Mouse (Mus musculus) midbrain, embryonic 12.5 days (tissue): ENCODE data around the gene Arhgdig. TPM values are rescaled to one million over a fixed set of nuclear protein-coding genes. Genes with fewer than 3 reads are reported as not detected.
A peak's percentile ranks its signal among the peaks of the same experiment; 100 is the strongest.

Experiments used
- ATAC-seq: fragments of 200-750 bp; cut with Nextera tagmentation; 2 replicates; pipeline ENCODE4 v1.8.0; 2017; ENCODE audit warnings: low read depth, moderate TSS enrichment, moderate library complexity; ENCODE audit not compliant: low FRiP score
- H3K27ac ChIP-seq: fragments of 300-500 bp; sonication (generic); replicated peaks from 2 replicates; pipeline ENCODE4 v1.5.1; 2016; ENCODE audit warnings: mild to moderate bottlenecking
- H3K27me3 ChIP-seq: fragments of 300-500 bp; sonication (generic); 2 replicates; pipeline ENCODE4 v1.6.1; 2016; ENCODE audit warnings: mild to moderate bottlenecking
- H3K36me3 ChIP-seq: fragments of 300-500 bp; sonication (generic); 2 replicates; pipeline ENCODE4 v1.6.1; 2016
- H3K4me1 ChIP-seq: fragments of 300-500 bp; sonication (generic); 2 replicates; pipeline ENCODE4 v1.6.1; 2016
- H3K4me2 ChIP-seq: fragments of 300-500 bp; sonication (generic); replicated peaks from 2 replicates; pipeline ENCODE4 v1.6.1; 2016; ENCODE audit warnings: mild to moderate bottlenecking, moderate library complexity
- H3K4me3 ChIP-seq: fragments of 300-500 bp; sonication (generic); 2 replicates; pipeline ENCODE4 v1.5.1; 2016; ENCODE audit warnings: mild to moderate bottlenecking
- H3K9ac ChIP-seq: fragments of 300-500 bp; sonication (generic); replicated peaks from 2 replicates; pipeline ENCODE4 v1.6.1; 2016; ENCODE audit warnings: mild to moderate bottlenecking, moderate library complexity
- H3K9me3 ChIP-seq: fragments of 300-500 bp; sonication (generic); 2 replicates; pipeline ENCODE4 v1.6.1; 2016; ENCODE audit warnings: mild to moderate bottlenecking
- WGBS: fragments of 180-500 bp; shearing (Covaris S2); methylation state at CpG from one replicate; pipeline ENCODE4 v1.1.7; 2016; 5-methylcytosine and 5-hydroxymethylcytosine counted together
- polyA plus RNA-seq: library from polyadenylated mRNA; unstranded; fragments of >200 nt; fragmentation: Nextera tagmentation; extraction: Ambion mirVana; gene quantifications from 2 replicates; pipeline ENCODE4 v1.2.1, GENCODE M21; 2016

The Arhgdig gene
- polyA plus RNA-seq, 1 experiment from 2014 or later, result 5.8 TPM

GRCm38 (mm10) chr17:26235077-26235815, 27.7 kb upstream of the Arhgdig start:
- no peak for ATAC-seq
- Histone ChIP-seq H3K9ac (no peak overlapping the region), H3K27me3 (no peaks in the 10 kb centered on the region), H3K4me1 (peaks cover 12% of the 10 kb centered on the region; the same call in 1 of the 2 replicates), H3K4me3 (no peak overlapping the region), H3K9me3 (no peaks in the 10 kb centered on the region), H3K36me3 (no peaks in the 10 kb centered on the region), H3K4me2 (no peak overlapping the region), H3K27ac (peak overlapping the region; percentile 32)
- 69% methylated on average over 13 of the region's 13 CpGs for WGBS

GRCm38 (mm10) chr17:26234386-26234785, 26.8 kb upstream of the Arhgdig start:
- Histone ChIP-seq H3K4me3 (no peak overlapping the region), H3K27ac (no peak overlapping the region), H3K9me3 (no peaks in the 10 kb centered on the region), H3K36me3 (no peaks in the 10 kb centered on the region), H3K9ac (no peak overlapping the region), H3K27me3 (no peaks in the 10 kb centered on the region), H3K4me2 (no peak overlapping the region), H3K4me1 (peaks cover 12% of the 10 kb centered on the region; the same call in 1 of the 2 replicates)
- ATAC-seq, result no peak
- 92% methylated on average over 8 of the region's 8 CpGs for WGBS

- no peak overlapping the region for H3K9ac ChIP-seq
- H3K4me3 ChIP-seq, result no peak overlapping the region
- 73% methylated on average over 8 of the region's 8 CpGs for WGBS
- H3K9me3 ChIP-seq, result no peaks in the 10 kb centered on the region
- no peak overlapping the region for H3K27ac ChIP-seq
- no peak overlapping the region for H3K4me2 ChIP-seq
- H3K27me3 ChIP-seq, result no peaks in the 10 kb centered on the region
- H3K4me1 ChIP-seq, result peaks cover 12% of the 10 kb centered on the region; the same call in 1 of the 2 replicates
- H3K36me3 ChIP-seq, result no peaks in the 10 kb centered on the region
- ATAC-seq, result no peak
Observed at GRCm38 (mm10) chr17:26232863-26233262, 25.3 kb upstream of the Arhgdig start.

GRCm38 (mm10) chr17:26231156-26231555, 23.6 kb upstream of the Arhgdig start:
- no peaks in the 10 kb centered on the region for H3K27me3 ChIP-seq
- H3K4me1 ChIP-seq, result peaks cover 12% of the 10 kb centered on the region; the same call in 1 of the 2 replicates
- no peaks in the 10 kb centered on the region for H3K36me3 ChIP-seq
- 88% methylated on average over 5 of the region's 5 CpGs for WGBS
- H3K27ac ChIP-seq, result no peak overlapping the region
- H3K9ac ChIP-seq, result no peak overlapping the region
- no peak overlapping the region for H3K4me3 ChIP-seq
- H3K4me2 ChIP-seq, result no peak overlapping the region
- ATAC-seq, result no peak
- no peaks in the 10 kb centered on the region for H3K9me3 ChIP-seq

GRCm38 (mm10) chr17:26229776-26230175, 22.2 kb upstream of the Arhgdig start:
- Histone ChIP-seq H3K4me2 (no peak overlapping the region), H3K4me1 (no peaks in the 10 kb centered on the region), H3K9me3 (no peaks in the 10 kb centered on the region), H3K9ac (no peak overlapping the region), H3K27me3 (no peaks in the 10 kb centered on the region), H3K27ac (no peak overlapping the region), H3K4me3 (no peak overlapping the region), H3K36me3 (no peaks in the 10 kb centered on the region)
- WGBS, result 96% methylated on average over 5 of the region's 5 CpGs
- no peak for ATAC-seq

- Histone ChIP-seq H3K27ac (no peak overlapping the region), H3K9me3 (no peaks in the 10 kb centered on the region), H3K4me1 (no peaks in the 10 kb centered on the region), H3K4me3 (no peak overlapping the region), H3K4me2 (no peak overlapping the region), H3K27me3 (no peaks in the 10 kb centered on the region), H3K9ac (no peak overlapping the region), H3K36me3 (no peaks in the 10 kb centered on the region)
- ATAC-seq, result no peak
- WGBS, result 85% methylated on average over 12 of the region's 12 CpGs
Observed at GRCm38 (mm10) chr17:26225150-26225549, 17.6 kb upstream of the Arhgdig start.

GRCm38 (mm10) chr17:26221508-26221907, 13.9 kb upstream of the Arhgdig start:
- Histone ChIP-seq H3K27me3 (no peaks in the 10 kb centered on the region), H3K4me3 (no peak overlapping the region), H3K4me1 (no peaks in the 10 kb centered on the region), H3K27ac (no peak overlapping the region), H3K4me2 (no peak overlapping the region), H3K36me3 (no peaks in the 10 kb centered on the region), H3K9me3 (no peaks in the 10 kb centered on the region), H3K9ac (no peak overlapping the region)
- no peak for ATAC-seq
- WGBS, result 75% methylated on average over 2 of the region's 2 CpGs

- no peak overlapping the region for H3K4me2 ChIP-seq
- no peak for ATAC-seq
- 90% methylated on average over 11 of the region's 11 CpGs for WGBS
Observed at GRCm38 (mm10) chr17:26212681-26213080, 5.1 kb upstream of the Arhgdig start.

GRCm38 (mm10) chr17:26212241-26212640, 4.7 kb upstream of the Arhgdig start:
- no peak overlapping the region for H3K27ac ChIP-seq
- no peaks in the 10 kb centered on the region for H3K9me3 ChIP-seq
- H3K4me1 ChIP-seq, result no peaks in the 10 kb centered on the region
- no peak overlapping the region for H3K4me2 ChIP-seq
- H3K9ac ChIP-seq, result no peak overlapping the region
- ATAC-seq, result no peak
- H3K36me3 ChIP-seq, result 0 out of 2 replicates have a peak, but pooled peaks cover 5% of the 10 kb centered on the region
- H3K4me3 ChIP-seq, result no peak overlapping the region
- no peaks in the 10 kb centered on the region; the same call in 1 of the 2 replicates for H3K27me3 ChIP-seq
- 91% methylated on average over 7 of the region's 7 CpGs for whole genome bisulfite sequencing

More at GRCm38 (mm10) chr17:26212681-26213080, 5.1 kb upstream of the Arhgdig start:
- Histone ChIP-seq H3K9me3 (no peaks in the 10 kb centered on the region), H3K4me3 (no peak overlapping the region), H3K4me1 (no peaks in the 10 kb centered on the region), H3K27me3 (no peaks in the 10 kb centered on the region; the same call in 1 of the 2 replicates), H3K36me3 (0 out of 2 replicates have a peak, but pooled peaks cover 5% of the 10 kb centered on the region), H3K27ac (no peak overlapping the region), H3K9ac (no peak overlapping the region)

GRCm38 (mm10) chr17:26206392-26206791, 1.2 kb downstream of the Arhgdig start:
- no peak overlapping the region for H3K27ac ChIP-seq

GRCm38 (mm10) chr17:26204766-26205165, 2.8 kb downstream of the Arhgdig start:
- Histone ChIP-seq H3K27me3 (peaks cover 63% of the 10 kb centered on the region), H3K4me1 (peaks cover 24% of the 10 kb centered on the region), H3K9me3 (no peaks in the 10 kb centered on the region), H3K4me2 (no peak overlapping the region), H3K9ac (no peak overlapping the region), H3K27ac (no peak overlapping the region), H3K36me3 (no peaks in the 10 kb centered on the region), H3K4me3 (no peak overlapping the region)
- WGBS, result 28% methylated on average over 11 of the region's 11 CpGs
- no peak for ATAC-seq

More at GRCm38 (mm10) chr17:26206392-26206791, 1.2 kb downstream of the Arhgdig start:
- Histone ChIP-seq H3K9ac (no peak overlapping the region), H3K4me2 (no peak overlapping the region), H3K4me1 (peaks cover 13% of the 10 kb centered on the region), H3K4me3 (no peak overlapping the region), H3K36me3 (no peaks in the 10 kb centered on the region), H3K27me3 (peaks cover 46% of the 10 kb centered on the region), H3K9me3 (no peaks in the 10 kb centered on the region)
- no peak for ATAC-seq
- 63% methylated on average over 1 of the region's 1 CpGs for WGBS

- under 1% methylated on average over 30 of the region's 30 CpGs for WGBS
Observed at GRCm38 (mm10) chr17:26203321-26203811, 4.2 kb downstream of the Arhgdig start.

More at GRCm38 (mm10) chr17:26203321-26203811, 4.2 kb downstream of the Arhgdig start:
- H3K4me1 ChIP-seq, result peaks cover 24% of the 10 kb centered on the region
- H3K27me3 ChIP-seq, result peaks cover 77% of the 10 kb centered on the region
- peak overlapping the region; percentile 57 for H3K4me2 ChIP-seq
- no peaks in the 10 kb centered on the region for H3K36me3 ChIP-seq
- no peak overlapping the region; the same call in 1 of the 2 replicates for H3K9ac ChIP-seq
- no peak for ATAC-seq
- H3K9me3 ChIP-seq, result no peaks in the 10 kb centered on the region
- peak overlapping the region; percentile 37 for H3K4me3 ChIP-seq
- H3K27ac ChIP-seq, result no peak overlapping the region
